Mouse (Mus musculus): Measurements from ENCODE around the gene Eno4.

DNA sequence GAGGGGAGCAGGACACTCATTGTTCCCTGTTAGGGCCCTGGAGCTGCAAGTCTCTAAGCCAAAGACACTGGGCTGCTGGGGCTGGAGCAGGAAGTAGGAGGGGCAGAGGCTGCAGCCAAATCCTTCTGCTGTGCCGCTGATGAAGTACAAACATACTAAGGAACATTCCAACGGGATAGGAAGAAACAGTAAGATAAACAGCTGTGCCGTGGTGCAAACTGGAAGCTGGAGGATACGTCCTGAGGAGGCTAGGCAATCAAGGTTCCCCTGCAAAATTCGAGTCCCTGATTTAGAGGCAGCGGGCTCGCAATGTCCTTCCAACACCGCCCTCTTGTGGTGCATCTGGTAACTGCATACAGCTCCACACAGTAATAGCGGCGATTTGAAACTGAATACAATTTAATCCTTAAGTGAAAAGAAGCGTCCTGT lies 39.3 kb upstream of the Eno4 start:
- peak; percentile 98 for TF ChIP-seq CTCF (IDR thresholded peaks at IDR 0.05)
- peak; percentile 63; the same call in 1 of the 2 replicates for TF ChIP-seq EP300 (IDR thresholded peaks at IDR 0.05)

All from lung, postnatal 0 days (tissue).